Mouse (Mus musculus): ENCODE measurements at regions not wholly inside any gene's neighbourhood (a gene's known extent, or its start where the extent isn't known, plus 50 kb on each side); places are given as distances from the start of the nearest gene placed in this dataset.
"Not testable (repeated sequence)": the region's sequence is repeated elsewhere in the genome, so short reads cannot be mapped to it uniquely, and the experiment has no call there.

GRCm38 (mm10) chr13:60476366-60476765 is 125.4 kb upstream of the Dapk1 start:
- Histone ChIP-seq H3K27ac (replicated peaks) (no peak overlapping the region), H3K9ac (replicated peaks) (no peak overlapping the region), H3K4me2 (replicated peaks) (no peak overlapping the region), H3K27me3 (no peaks in the 10 kb centered on the region), H3K36me3 (no peaks in the 10 kb centered on the region), H3K4me3 (no peak overlapping the region), H3K4me1 (peaks cover 30% of the 10 kb centered on the region), H3K9me3 (no peaks in the 10 kb centered on the region)
- ATAC-seq (replicated peaks), result no peak
- 93% methylated on average over 2 of the region's 2 CpGs for whole genome bisulfite sequencing

- H3K36me3 ChIP-seq, result no peaks in the 10 kb centered on the region
- no peaks in the 10 kb centered on the region for H3K27me3 ChIP-seq
- H3K4me2 ChIP-seq (replicated peaks), result no peak overlapping the region
- H3K4me1 ChIP-seq, result peaks cover 30% of the 10 kb centered on the region
- no peak overlapping the region for H3K4me3 ChIP-seq
- H3K9me3 ChIP-seq, result no peaks in the 10 kb centered on the region
- no peak overlapping the region for H3K27ac ChIP-seq (replicated peaks)
- no peak overlapping the region for H3K9ac ChIP-seq (replicated peaks)
- WGBS, result 81% methylated on average over 6 of the region's 6 CpGs
- no peak for ATAC-seq (replicated peaks)
Observed at GRCm38 (mm10) chr13:60478301-60478700, 123.4 kb upstream of the Dapk1 start.

GRCm38 (mm10) chr13:60479043-60479861 is 122.5 kb upstream of the Dapk1 start:
- WGBS, result 2% methylated on average over 18 of the region's 18 CpGs
- ATAC-seq (replicated peaks), result peak; percentile 69

DNA sequence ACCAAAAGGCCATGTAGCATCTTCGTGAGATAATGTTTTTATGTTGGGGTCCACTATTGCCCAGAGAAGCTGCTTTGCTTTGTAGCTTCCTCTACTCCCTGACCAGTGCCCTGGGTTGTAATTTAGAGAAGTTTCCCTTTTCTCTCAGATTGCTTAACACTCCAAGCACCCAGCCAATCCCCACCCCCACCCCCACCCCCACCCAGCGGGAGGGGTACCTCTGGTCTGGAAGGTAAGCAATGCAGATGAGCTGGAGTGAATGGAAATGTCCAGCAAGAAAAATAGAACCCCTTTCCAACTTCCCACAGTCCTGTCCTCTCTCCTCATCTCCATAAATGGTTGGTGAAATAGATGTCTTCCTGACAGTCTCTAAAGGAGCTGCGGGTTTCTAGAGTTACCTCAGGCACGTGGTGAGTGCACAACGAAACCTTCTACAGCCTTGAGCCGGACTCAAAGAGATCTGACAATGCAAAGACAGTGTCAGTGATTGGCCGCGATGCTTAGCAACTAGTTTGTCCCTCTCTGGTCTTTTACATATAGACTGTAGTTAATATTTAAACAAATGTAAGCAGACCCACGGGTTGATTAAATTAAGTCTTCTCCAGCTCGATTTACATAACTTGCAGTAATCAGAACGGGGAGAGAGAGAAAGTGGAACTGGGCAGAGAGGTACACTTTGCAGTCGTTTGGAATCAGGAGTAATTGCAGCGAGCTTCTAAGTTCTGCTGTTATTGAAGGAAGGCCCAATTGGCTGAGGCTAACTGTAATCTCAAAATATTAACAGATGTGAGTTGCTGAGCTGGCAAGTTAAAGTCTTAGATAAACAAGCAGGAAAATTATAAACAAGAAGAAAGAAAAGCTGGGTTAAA is 121.7 kb upstream of the Dapk1 start:
- WGBS, result 7% methylated on average over 13 of the region's 13 CpGs
- peaks cover 30% of the 10 kb centered on the region for H3K4me1 ChIP-seq
- no peak overlapping the region for H3K27ac ChIP-seq (replicated peaks)
- H3K36me3 ChIP-seq, result no peaks in the 10 kb centered on the region
- H3K9ac ChIP-seq (replicated peaks), result no peak overlapping the region
- H3K27me3 ChIP-seq, result no peaks in the 10 kb centered on the region
- peak; percentile 23 for ATAC-seq (replicated peaks)
- H3K9me3 ChIP-seq, result no peaks in the 10 kb centered on the region
- H3K4me3 ChIP-seq, result peak overlapping the region; percentile 32; the same call in 1 of the 2 replicates
- H3K4me2 ChIP-seq (replicated peaks), result peak overlapping the region; percentile 65

More at GRCm38 (mm10) chr13:60479043-60479861, 122.5 kb upstream of the Dapk1 start:
- Histone ChIP-seq H3K9me3 (no peaks in the 10 kb centered on the region), H3K4me1 (peaks cover 30% of the 10 kb centered on the region), H3K9ac (replicated peaks) (peak overlapping the region; percentile 27; the same call in 1 of the 2 replicates), H3K4me3 (peak overlapping the region; percentile 32), H3K27ac (replicated peaks) (peak overlapping the region; percentile 85), H3K4me2 (replicated peaks) (peak overlapping the region; percentile 65), H3K36me3 (no peaks in the 10 kb centered on the region), H3K27me3 (no peaks in the 10 kb centered on the region)

- 4% methylated on average over 21 of the region's 21 CpGs for WGBS
- Histone ChIP-seq H3K27me3 (no peaks in the 10 kb centered on the region), H3K4me3 (peak overlapping the region; percentile 1; the same call in 1 of the 2 replicates), H3K4me1 (peaks cover 30% of the 10 kb centered on the region), H3K9ac (replicated peaks) (no peak overlapping the region), H3K36me3 (no peaks in the 10 kb centered on the region), H3K9me3 (no peaks in the 10 kb centered on the region), H3K27ac (replicated peaks) (no peak overlapping the region), H3K4me2 (replicated peaks) (peak overlapping the region; percentile 22)
- ATAC-seq (replicated peaks), result no peak
Observed at GRCm38 (mm10) chr13:60480731-60481431, 120.9 kb upstream of the Dapk1 start.

DNA sequence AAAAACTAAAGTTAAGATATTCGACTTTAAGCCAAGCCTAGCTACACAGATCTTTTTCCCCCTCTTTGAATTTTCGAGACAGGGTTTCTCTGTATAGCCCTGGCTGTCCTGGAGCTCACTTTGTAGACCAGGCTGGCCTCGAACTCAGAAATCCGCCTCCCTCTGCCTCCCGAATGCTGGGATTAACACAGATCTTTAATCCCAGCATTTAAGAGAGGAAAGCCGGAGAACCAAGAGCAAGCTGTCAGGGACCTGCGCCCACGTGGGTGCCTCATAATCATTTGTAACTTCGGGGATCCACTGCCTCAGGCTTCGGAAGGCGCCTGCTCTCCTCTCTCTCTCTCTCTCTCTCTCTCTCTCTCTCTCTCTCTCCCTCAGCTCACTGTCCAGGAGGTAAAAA is 120.3 kb upstream of the Dapk1 start:
- H3K4me3 ChIP-seq; H3K4me2 ChIP-seq (replicated peaks); H3K36me3 ChIP-seq; H3K27ac ChIP-seq (replicated peaks); H3K9me3 ChIP-seq; H3K27me3 ChIP-seq; ATAC-seq (replicated peaks); H3K9ac ChIP-seq (replicated peaks): not testable (repeated sequence)
- H3K4me1 ChIP-seq, result peaks cover 35% of the 10 kb centered on the region
- WGBS, result 68% methylated on average over 11 of the region's 11 CpGs

- Histone ChIP-seq H3K4me1 (peaks cover 35% of the 10 kb centered on the region), H3K9me3 (no peaks in the 10 kb centered on the region), H3K4me2 (replicated peaks) (no peak overlapping the region), H3K9ac (replicated peaks) (no peak overlapping the region), H3K27ac (replicated peaks) (no peak overlapping the region), H3K36me3 (no peaks in the 10 kb centered on the region), H3K27me3 (no peaks in the 10 kb centered on the region), H3K4me3 (no peak overlapping the region)
- WGBS, result 97% methylated on average over 6 of the region's 6 CpGs
- ATAC-seq (replicated peaks), result no peak
Observed at GRCm38 (mm10) chr13:60481946-60482345, 119.8 kb upstream of the Dapk1 start.

DNA sequence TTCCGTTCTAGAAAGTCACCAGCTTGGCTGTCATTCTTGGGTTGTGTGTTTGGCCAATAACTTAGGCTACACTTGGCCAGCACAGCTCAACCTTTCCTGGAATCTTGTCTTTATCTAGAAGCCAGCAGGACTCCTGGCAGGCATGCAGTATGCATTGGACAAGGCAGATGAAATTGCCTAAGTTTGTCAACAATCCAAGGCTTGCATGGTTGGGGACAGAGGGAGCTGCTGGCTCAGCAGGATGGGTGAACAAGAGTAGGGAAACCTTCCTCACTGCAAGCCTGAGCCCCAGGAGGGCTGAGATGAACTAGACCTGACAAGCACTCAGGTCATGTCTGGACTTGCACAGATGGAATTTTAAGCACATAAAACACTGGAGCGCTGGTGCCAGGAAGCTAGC is 115.6 kb upstream of the Dapk1 start:
- no peak for ATAC-seq (replicated peaks)
- no peak overlapping the region for H3K27ac ChIP-seq (replicated peaks)
- H3K27me3 ChIP-seq, result no peaks in the 10 kb centered on the region
- H3K36me3 ChIP-seq, result no peaks in the 10 kb centered on the region
- H3K4me3 ChIP-seq, result no peak overlapping the region
- H3K4me2 ChIP-seq (replicated peaks), result no peak overlapping the region
- 70% methylated on average over 2 of the region's 2 CpGs for WGBS
- peaks cover 22% of the 10 kb centered on the region for H3K4me1 ChIP-seq
- no peak overlapping the region for H3K9ac ChIP-seq (replicated peaks)
- H3K9me3 ChIP-seq, result no peaks in the 10 kb centered on the region

- H3K27ac ChIP-seq (replicated peaks), result no peak overlapping the region
- H3K9me3 ChIP-seq, result no peaks in the 10 kb centered on the region
- H3K4me2 ChIP-seq (replicated peaks), result no peak overlapping the region
- no peaks in the 10 kb centered on the region for H3K27me3 ChIP-seq
- 97% methylated on average over 5 of the region's 5 CpGs for WGBS
- H3K4me1 ChIP-seq, result peaks cover 21% of the 10 kb centered on the region
- H3K9ac ChIP-seq (replicated peaks), result no peak overlapping the region
- no peak for ATAC-seq (replicated peaks)
- H3K36me3 ChIP-seq, result no peaks in the 10 kb centered on the region
- no peak overlapping the region for H3K4me3 ChIP-seq
Observed at GRCm38 (mm10) chr13:60486871-60487270, 114.9 kb upstream of the Dapk1 start.

- ATAC-seq (replicated peaks), result 0 out of 2 replicates have a peak, but pooled peaks have one; percentile 36
- 49% methylated on average over 13 of the region's 13 CpGs for WGBS
- no peaks in the 10 kb centered on the region for H3K36me3 ChIP-seq
- no peak overlapping the region for H3K4me3 ChIP-seq
- peaks cover 21% of the 10 kb centered on the region for H3K4me1 ChIP-seq
- H3K4me2 ChIP-seq (replicated peaks), result no peak overlapping the region
- H3K27me3 ChIP-seq, result no peaks in the 10 kb centered on the region
- H3K9ac ChIP-seq (replicated peaks), result no peak overlapping the region
- H3K9me3 ChIP-seq, result no peaks in the 10 kb centered on the region
- peak overlapping the region; percentile 55 for H3K27ac ChIP-seq (replicated peaks)
Observed at GRCm38 (mm10) chr13:60488131-60488883, 113.4 kb upstream of the Dapk1 start.

GRCm38 (mm10) chr13:60488884-60489265 is 112.9 kb upstream of the Dapk1 start:
- H3K36me3 ChIP-seq, result no peaks in the 10 kb centered on the region
- no peak overlapping the region for H3K4me2 ChIP-seq (replicated peaks)
- H3K27me3 ChIP-seq, result no peaks in the 10 kb centered on the region
- peak overlapping the region; percentile 55 for H3K27ac ChIP-seq (replicated peaks)
- 32% methylated on average over 4 of the region's 4 CpGs for WGBS
- H3K4me3 ChIP-seq, result no peak overlapping the region
- H3K9me3 ChIP-seq, result no peaks in the 10 kb centered on the region
- H3K9ac ChIP-seq (replicated peaks), result no peak overlapping the region
- H3K4me1 ChIP-seq, result peaks cover 21% of the 10 kb centered on the region
- ATAC-seq (replicated peaks), result 0 out of 2 replicates have a peak, but pooled peaks have one; percentile 33

Data from forebrain, embryonic 15.5 days (tissue).